Mouse (Mus musculus) thymus, adult 2 months (tissue): ENCODE measurements around the gene P3h2.

Experiments
- CTCF ChIP-seq: fragments of 200-500 bp; IDR thresholded peaks from 2 replicates; pipeline ENCODE4 v1.5.1; 2012; ENCODE audit warnings: mild to moderate bottlenecking, control low read depth, low read length, moderate library complexity, borderline replicate concordance; ENCODE audit not compliant: control insufficient read depth, poor library complexity, insufficient read depth; ENCODE audit errors: extremely low read depth
- POLR2A ChIP-seq: fragments of 200-500 bp; IDR thresholded peaks from 2 replicates; pipeline ENCODE4 v1.6.1; 2012; ENCODE audit warnings: mild to moderate bottlenecking, low read length, control low read depth, moderate library complexity; ENCODE audit not compliant: control insufficient read depth, poor library complexity, insufficient read depth; ENCODE audit errors: extremely low read depth

- no peak for TF ChIP-seq CTCF
- no peak for TF ChIP-seq POLR2A
Observed at GRCm38 (mm10) chr16:25963856-25964255, 141.7 kb downstream of the P3h2 start.
